Mouse (Mus musculus): Measurements from ENCODE around the gene Tmsb15b1. TPM values are rescaled to one million over a fixed set of nuclear protein-coding genes. Genes with fewer than 3 reads are reported as not detected.

The Tmsb15b1 gene
- total RNA-seq, 2 experiments from 2014 or later, result 3.2 to 4.8 TPM

Other genes starting within 250 kb of the Tmsb15b1 start
- 100 to 1,000 TPM; 351 to 423 TPM for gene Morf4l2, start 233.2 kb downstream of the Tmsb15b1 start, total RNA-seq (2021)
- gene Glra4, start 196.7 kb downstream of the Tmsb15b1 start, total RNA-seq (2021), result not detected
- gene Plp1, start 154.2 kb downstream of the Tmsb15b1 start, total RNA-seq (2021), result 1 to 10 TPM; 3.5 to 4.0 TPM
- under 1 TPM; 0.36 to 0.67 TPM for gene Rab9b, start 108.1 kb downstream of the Tmsb15b1 start, total RNA-seq (2021)
- not detected for gene H2bfm, start 49.5 kb downstream of the Tmsb15b1 start, total RNA-seq (2021)
- 10 to 100 TPM; 11.7 to 24.1 TPM for gene Tmsb15b2, start 1.4 kb downstream of the Tmsb15b1 start, total RNA-seq (2021)
- not detected for gene Tmsb15l, start within 50 bp of the Tmsb15b1 start, total RNA-seq (2021)
- gene Zcchc18, start 16.3 kb upstream of the Tmsb15b1 start, total RNA-seq (2021), result 10 to 100 TPM; 14.2 to 17.2 TPM
- gene Slc25a53, start 61.4 kb upstream of the Tmsb15b1 start, total RNA-seq (2021), result 1 to 10 TPM; 5.7 to 6.2 TPM
- gene Fam199x, start 72.7 kb upstream of the Tmsb15b1 start, total RNA-seq (2021), result 1 to 10 TPM; 4.8 to 5.0 TPM
- not detected for gene Esx1, start 145.2 kb upstream of the Tmsb15b1 start, total RNA-seq (2021)